Mouse (Mus musculus): ENCODE data around the gene Mllt6. TPM values are rescaled to one million over a fixed set of nuclear protein-coding genes. Genes with fewer than 3 reads are reported as not detected.
A peak's percentile ranks its signal among the peaks of the same experiment; 100 is the strongest.
"Not testable (repeated sequence)": the region's sequence is repeated elsewhere in the genome, so short reads cannot be mapped to it uniquely, and the experiment has no call there.

Mllt6 gene
- polyA plus RNA-seq, 1 experiment = 48.7 TPM

DNA sequence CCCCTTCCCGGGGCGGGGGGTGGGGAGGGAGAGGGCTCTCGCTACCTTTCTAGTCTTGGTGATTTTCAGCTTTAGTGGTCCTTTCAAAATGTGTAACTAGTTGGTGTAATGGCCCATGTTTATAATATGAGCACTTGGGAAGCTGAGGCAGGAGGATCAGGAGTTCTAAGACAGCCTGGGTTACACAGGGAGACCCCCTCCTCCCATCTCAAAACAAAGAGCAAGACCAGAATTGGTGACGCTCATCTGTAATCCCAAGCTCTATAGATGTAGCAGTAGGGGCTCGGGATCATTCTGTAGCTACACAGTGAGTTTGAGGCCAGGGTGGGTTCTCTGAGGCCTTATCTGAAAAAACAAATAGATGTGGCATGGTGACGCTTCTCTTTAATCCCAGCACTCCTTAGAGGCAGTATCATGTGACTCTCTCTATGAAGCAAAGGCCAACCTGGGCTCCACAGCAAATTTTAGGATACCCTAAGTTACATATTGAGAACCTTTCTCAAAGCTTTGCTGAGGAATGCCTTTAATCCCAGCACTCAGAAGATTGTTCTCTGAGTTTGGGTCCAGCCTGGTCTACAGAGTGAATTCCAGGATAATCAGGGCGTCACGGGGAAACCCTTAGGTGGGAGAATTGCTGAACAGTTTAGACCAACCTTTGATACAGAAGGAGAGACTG is 19.7 kb upstream of the Mllt6 start:
- H3K27ac ChIP-seq (ENCODE audit: insufficient read depth, low read depth, low read length) = no peak overlapping the region
- no peak overlapping the region for H3K4me3 ChIP-seq (ENCODE audit: insufficient read depth, low read length)
- H3K4me1 ChIP-seq (ENCODE audit: control insufficient read depth, insufficient read depth, low read length) = peaks cover 6% of the 10 kb centered on the region
- no peak for TF ChIP-seq POLR2A (IDR thresholded peaks at IDR 0.05; ENCODE audit: borderline replicate concordance, low read depth, low read length)
- no peak for TF ChIP-seq CTCF (IDR thresholded peaks at IDR 0.05; ENCODE audit: low read depth, low read length)

DNA sequence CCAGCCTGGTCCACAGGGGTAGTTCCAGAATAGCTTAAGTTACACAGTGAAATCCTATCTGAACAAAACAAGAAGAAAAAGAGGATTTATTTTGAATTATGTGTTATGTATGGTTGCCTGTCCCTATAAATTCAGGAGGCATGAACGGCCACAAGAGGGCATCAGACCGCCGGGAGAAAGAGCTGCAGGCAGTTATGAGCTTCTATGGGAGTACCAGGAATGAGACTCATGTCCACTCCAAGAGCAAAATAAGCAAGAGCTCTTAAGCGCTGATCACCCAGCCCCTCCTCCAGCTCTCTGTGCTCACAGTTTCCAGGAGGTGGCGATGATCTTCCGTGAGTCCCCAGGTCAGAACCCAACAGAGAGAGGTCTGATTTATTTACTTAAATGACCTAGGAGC is 18.4 kb upstream of the Mllt6 start:
- peaks cover 6% of the 10 kb centered on the region for H3K4me1 ChIP-seq (ENCODE audit: control insufficient read depth, insufficient read depth, low read length)
- no peak overlapping the region for H3K4me3 ChIP-seq (ENCODE audit: insufficient read depth, low read length)
- TF ChIP-seq CTCF (IDR thresholded peaks at IDR 0.05; ENCODE audit: low read depth, low read length) = peak; percentile 85
- no peak for TF ChIP-seq POLR2A (IDR thresholded peaks at IDR 0.05; ENCODE audit: borderline replicate concordance, low read depth, low read length)
- H3K27ac ChIP-seq (ENCODE audit: insufficient read depth, low read depth, low read length) = no peak overlapping the region

DNA sequence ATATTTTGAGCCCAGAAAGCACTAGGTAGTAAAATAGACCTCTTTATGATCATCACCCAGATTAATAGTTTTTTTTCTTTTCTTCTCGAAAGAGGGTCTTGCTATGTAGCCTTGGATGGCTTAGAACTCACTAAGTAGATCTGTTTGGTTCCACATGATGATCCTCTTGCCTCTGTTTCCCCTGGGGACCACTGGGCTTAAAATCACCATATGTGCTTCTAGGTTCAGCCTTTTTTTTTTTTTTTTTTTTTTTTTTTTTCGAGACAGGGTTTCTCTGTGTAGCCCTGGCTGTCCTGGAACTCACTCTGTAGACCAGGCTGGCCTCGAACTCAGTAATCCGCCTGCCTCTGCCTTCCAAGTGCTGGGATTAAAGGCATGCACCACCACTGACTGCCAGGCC is 14.7 kb upstream of the Mllt6 start:
- not testable (repeated sequence) for H3K4me3 ChIP-seq (ENCODE audit: insufficient read depth, low read length); H3K27ac ChIP-seq (ENCODE audit: insufficient read depth, low read depth, low read length); H3K4me1 ChIP-seq (ENCODE audit: control insufficient read depth, insufficient read depth, low read length)

DNA sequence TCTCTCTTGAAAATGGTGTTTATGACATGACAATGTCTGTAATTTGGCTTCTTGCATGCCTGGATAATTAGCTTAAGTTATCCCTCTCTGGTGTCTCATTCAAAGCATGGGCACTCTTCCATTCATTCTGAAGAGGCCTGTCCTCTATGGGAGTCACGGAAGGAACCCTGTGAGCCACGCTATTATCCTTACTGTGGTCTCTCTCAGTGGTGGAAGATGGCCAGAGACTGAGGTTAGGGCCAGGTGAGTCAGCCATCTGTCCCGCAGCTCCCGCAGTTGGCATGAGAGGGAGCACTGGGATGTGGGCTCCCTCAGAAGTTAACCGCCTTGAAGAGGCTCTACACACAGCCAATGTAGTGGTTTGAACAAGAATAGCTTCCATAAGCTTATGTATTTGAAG is 12.9 kb upstream of the Mllt6 start:
- H3K4me3 ChIP-seq (ENCODE audit: insufficient read depth, low read length) = no peak overlapping the region
- no peak for TF ChIP-seq CTCF (IDR thresholded peaks at IDR 0.05; ENCODE audit: low read depth, low read length)
- TF ChIP-seq POLR2A (IDR thresholded peaks at IDR 0.05; ENCODE audit: borderline replicate concordance, low read depth, low read length) = no peak
- H3K27ac ChIP-seq (ENCODE audit: insufficient read depth, low read depth, low read length) = no peak overlapping the region
- H3K4me1 ChIP-seq (ENCODE audit: control insufficient read depth, insufficient read depth, low read length) = no peaks in the 10 kb centered on the region

DNA sequence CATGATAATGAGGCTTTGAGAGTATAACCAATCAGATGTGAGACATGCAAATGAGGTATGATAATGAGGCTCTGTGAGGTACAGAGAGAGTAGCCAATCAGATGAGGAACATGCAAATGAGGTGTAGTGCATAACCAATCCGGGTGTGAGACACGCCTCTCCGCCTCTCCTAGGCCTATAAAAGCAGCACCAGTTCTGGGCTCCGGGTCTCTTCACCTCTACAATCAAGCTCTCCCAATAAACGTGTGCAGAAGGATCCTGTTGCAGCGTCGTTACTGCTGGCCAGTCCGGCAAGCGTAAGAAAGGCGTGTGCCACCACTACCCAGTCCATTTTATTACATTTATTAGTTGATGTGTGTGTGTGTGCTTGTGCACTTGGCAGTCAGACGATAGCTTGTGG is 9.8 kb upstream of the Mllt6 start:
- not testable (repeated sequence) for H3K4me3 ChIP-seq (ENCODE audit: insufficient read depth, low read length)
- H3K4me1 ChIP-seq (ENCODE audit: control insufficient read depth, insufficient read depth, low read length) = peaks cover 21% of the 10 kb centered on the region

DNA sequence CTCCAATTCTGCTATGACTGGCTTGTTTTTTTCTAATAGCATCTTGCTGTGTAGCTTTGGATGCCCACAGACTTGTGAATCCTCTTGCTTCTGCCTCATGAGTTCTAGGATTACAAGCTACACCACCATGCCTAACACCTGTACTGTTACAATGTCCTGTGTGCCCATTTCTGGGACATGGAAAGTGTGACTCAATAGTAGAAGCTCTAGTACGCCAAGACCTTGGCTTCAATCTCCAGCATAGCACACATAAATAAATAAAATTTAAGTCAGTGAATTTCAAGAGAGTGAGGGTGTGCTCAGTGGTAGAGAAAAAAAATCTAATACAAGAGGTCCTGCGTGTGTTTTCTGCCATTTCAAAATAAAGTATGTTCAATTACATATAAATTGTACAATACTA is 9.0 kb upstream of the Mllt6 start:
- Histone ChIP-seq H3K4me1 (ENCODE audit: control insufficient read depth, insufficient read depth, low read length) (peaks cover 21% of the 10 kb centered on the region), H3K27ac (ENCODE audit: insufficient read depth, low read depth, low read length) (no peak overlapping the region), H3K4me3 (ENCODE audit: insufficient read depth, low read length) (no peak overlapping the region)
- no peak for TF ChIP-seq CTCF (IDR thresholded peaks at IDR 0.05; ENCODE audit: low read depth, low read length)
- TF ChIP-seq POLR2A (IDR thresholded peaks at IDR 0.05; ENCODE audit: borderline replicate concordance, low read depth, low read length) = no peak

More for the DNA sequence above, 9.8 kb upstream of the Mllt6 start:
- not testable (repeated sequence) for H3K27ac ChIP-seq (ENCODE audit: insufficient read depth, low read depth, low read length)

DNA sequence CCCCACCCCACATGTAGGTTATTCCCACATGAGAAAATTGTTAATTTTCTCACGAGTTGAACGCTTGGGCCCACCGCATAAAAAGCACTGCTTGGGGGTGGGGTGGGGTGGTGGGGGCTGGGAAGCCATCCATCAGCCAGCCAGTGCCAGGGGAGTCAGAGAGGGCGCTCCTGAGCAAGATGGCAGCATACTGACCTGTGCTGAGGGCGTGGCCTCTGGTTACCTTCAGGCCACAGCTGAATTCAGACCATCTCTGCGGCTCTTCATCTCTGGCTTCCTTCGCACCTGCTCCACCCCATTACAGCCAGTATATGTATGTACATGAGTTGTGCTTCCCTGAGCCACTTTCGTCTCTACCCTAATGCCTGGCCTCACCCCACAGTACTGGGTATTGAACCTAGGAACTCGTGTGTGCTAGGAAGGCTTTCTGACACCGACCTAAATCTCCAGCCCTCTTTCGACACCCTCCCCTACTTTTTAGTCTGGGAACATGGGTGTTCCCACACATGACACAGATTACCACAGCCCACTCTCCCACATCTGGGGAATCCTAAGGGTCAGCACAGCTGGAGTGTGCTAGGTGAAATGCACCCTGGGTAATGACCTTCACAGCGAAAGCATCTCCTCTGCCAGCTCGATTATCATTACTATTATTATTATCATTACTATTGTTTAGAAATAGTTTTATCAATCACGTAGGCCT is 6.8 kb upstream of the Mllt6 start:
- H3K4me3 ChIP-seq (ENCODE audit: insufficient read depth, low read length) = no peak overlapping the region
- TF ChIP-seq POLR2A (IDR thresholded peaks at IDR 0.05; ENCODE audit: borderline replicate concordance, low read depth, low read length) (no peak), CTCF (IDR thresholded peaks at IDR 0.05; ENCODE audit: low read depth, low read length) (no peak)
- peaks cover 25% of the 10 kb centered on the region for H3K4me1 ChIP-seq (ENCODE audit: control insufficient read depth, insufficient read depth, low read length)
- no peak overlapping the region for H3K27ac ChIP-seq (ENCODE audit: insufficient read depth, low read depth, low read length)

DNA sequence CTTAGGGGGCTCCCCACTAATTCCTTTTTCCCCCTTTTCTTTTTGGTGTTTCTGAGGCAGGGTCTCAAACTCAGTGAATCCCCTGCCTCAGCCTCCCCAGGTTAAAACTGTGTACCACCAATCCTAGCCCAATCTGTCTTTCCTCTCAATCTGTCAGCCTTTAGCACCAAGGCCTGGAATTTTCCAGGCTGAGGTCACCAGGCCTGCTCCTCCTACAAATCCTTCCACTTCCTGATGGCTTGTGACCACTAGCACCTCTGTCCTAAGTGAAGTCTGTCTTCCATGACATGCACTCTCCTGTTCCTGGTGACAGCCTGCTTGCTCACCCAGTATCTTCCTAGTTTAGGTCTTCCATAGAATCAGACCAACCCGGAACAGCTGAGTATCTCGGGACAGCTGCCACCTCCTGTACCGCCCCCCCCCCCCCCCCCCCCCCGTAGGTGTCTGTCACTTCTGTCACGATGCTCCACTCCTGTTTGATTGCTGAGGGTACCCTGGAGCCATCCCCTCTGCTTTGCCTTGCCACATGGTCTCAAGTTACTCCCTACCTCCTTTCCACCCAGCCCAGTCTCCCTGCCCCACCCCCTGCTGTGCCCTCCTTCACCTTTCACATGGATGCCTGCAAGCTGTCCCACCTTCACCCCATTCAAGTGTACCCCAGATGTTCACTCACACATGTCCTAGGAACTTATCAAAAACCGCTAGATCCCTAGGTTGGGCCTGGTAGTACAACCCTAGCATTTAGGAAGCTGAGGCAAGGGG is 5.8 kb upstream of the Mllt6 start:
- Histone ChIP-seq H3K27ac (ENCODE audit: insufficient read depth, low read depth, low read length) (peak overlapping the region; percentile 15), H3K4me1 (ENCODE audit: control insufficient read depth, insufficient read depth, low read length) (peaks cover 32% of the 10 kb centered on the region), H3K4me3 (ENCODE audit: insufficient read depth, low read length) (no peak overlapping the region)
- TF ChIP-seq CTCF (IDR thresholded peaks at IDR 0.05; ENCODE audit: low read depth, low read length) (no peak), POLR2A (IDR thresholded peaks at IDR 0.05; ENCODE audit: borderline replicate concordance, low read depth, low read length) (no peak)

DNA sequence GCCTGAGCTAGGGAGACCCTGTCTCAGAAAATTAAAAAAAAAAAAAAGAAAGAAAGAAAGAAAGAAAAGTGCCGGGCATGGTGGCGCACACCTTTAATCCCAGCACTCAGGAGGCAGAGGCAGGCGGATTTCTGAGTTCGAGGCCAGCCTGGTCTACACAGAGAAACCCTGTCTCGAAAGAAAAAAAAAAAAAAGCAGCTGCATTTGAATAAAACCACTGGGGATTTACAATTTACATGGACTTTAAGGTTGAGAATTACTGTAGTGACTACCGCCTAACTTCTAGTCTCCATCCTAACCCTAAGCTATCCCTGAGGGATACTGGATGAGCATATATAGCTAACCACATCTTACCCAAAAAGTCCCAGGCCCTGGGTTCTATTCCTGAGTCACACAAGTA is 5.2 kb upstream of the Mllt6 start:
- Histone ChIP-seq H3K27ac (ENCODE audit: insufficient read depth, low read depth, low read length) (peak overlapping the region; percentile 100), H3K4me1 (ENCODE audit: control insufficient read depth, insufficient read depth, low read length) (peaks cover 34% of the 10 kb centered on the region), H3K4me3 (ENCODE audit: insufficient read depth, low read length) (peak overlapping the region; percentile 98)

DNA sequence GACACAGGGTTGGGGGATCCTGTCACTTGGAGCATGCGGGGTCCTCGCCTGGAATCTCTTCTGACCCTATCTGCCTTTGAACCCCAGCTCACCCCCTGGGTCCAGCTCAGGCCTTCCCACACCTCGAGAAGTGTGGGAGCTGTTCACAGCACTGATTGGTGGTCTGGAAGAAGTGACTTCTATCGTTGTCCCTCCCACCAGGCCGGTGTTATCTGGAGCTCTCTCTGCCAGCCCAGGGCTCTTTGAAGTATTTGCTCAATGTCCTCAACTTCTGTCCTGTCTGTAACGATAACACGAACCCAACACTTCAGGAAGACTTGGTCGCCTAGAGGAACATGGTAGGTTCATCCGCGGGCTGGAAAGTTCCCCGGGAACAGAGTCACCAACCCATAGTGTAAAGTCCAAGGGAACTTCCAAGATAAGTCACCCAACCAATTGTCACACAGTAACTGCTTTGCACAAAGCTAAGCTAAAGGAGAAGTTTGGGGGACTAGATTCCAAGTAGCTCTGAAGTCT is 4.4 kb upstream of the Mllt6 start:
- Histone ChIP-seq H3K4me3 (ENCODE audit: insufficient read depth, low read length) (peak overlapping the region; percentile 98), H3K4me1 (ENCODE audit: control insufficient read depth, insufficient read depth, low read length) (peaks cover 34% of the 10 kb centered on the region), H3K27ac (ENCODE audit: insufficient read depth, low read depth, low read length) (peak overlapping the region; percentile 100)
- TF ChIP-seq CTCF (IDR thresholded peaks at IDR 0.05; ENCODE audit: low read depth, low read length) (no peak), POLR2A (IDR thresholded peaks at IDR 0.05; ENCODE audit: borderline replicate concordance, low read depth, low read length) (no peak)
